8 mouse cellular contexts compared by ENCODE assay signal in genomic region chr2:60123911-60124647, GRCm38 (mm10).
DNase-seq lines count a peak whose midpoint lies in the region; ATAC-seq and TF ChIP-seq lines count a peak whose summit lies in the region.

No protein-coding gene starts in this region.

- no peaks in the 10 kb centered on the region for H3K27me3 ChIP-seq in embryonic facial prominence, embryonic 11.5 days (ENCODE audit: control insufficient read depth, insufficient read depth, low read length)
- no peaks in the 10 kb centered on the region for H3K27me3 ChIP-seq in intestine, embryonic 15.5 days (replicated peaks)
- no peaks in the 10 kb centered on the region for H3K27me3 ChIP-seq in neural tube, embryonic 14.5 days (ENCODE audit: control insufficient read depth, insufficient read depth, low read length)

- no peak for TF ChIP-seq CTCF in lung, adult 2 months (IDR thresholded peaks at IDR 0.05; ENCODE audit: insufficient read depth, low read length)

- no peaks in the 10 kb centered on the region for H3K9me3 ChIP-seq in embryonic facial prominence, embryonic 11.5 days (replicated peaks; ENCODE audit: control insufficient read depth, low read length)
- H3K9me3 ChIP-seq in intestine, embryonic 15.5 days, result no peaks in the 10 kb centered on the region
- no peaks in the 10 kb centered on the region for H3K9me3 ChIP-seq in neural tube, embryonic 14.5 days (ENCODE audit: control insufficient read depth, low read length)

- H3K9ac ChIP-seq in embryonic facial prominence, embryonic 11.5 days (replicated peaks; ENCODE audit: low read length), result peak overlapping the region; percentile 99
- H3K9ac ChIP-seq in intestine, embryonic 15.5 days, result peak overlapping the region; percentile 99
- H3K9ac ChIP-seq in neural tube, embryonic 14.5 days (replicated peaks; ENCODE audit: low read depth, low read length), result peak overlapping the region; percentile 99

- no peaks in the 10 kb centered on the region for H3K36me3 ChIP-seq in embryonic facial prominence, embryonic 11.5 days (replicated peaks; ENCODE audit: control insufficient read depth, insufficient read depth, low read depth, low read length)
- H3K36me3 ChIP-seq in intestine, embryonic 15.5 days, result no peaks in the 10 kb centered on the region
- H3K36me3 ChIP-seq in neural tube, embryonic 14.5 days (ENCODE audit: control insufficient read depth, insufficient read depth, low read length), result no peaks in the 10 kb centered on the region

- no peak for DNase-seq in lung, adult 2 months
- no peak for DNase-seq in lung, postnatal 10 days
- no peak for DNase-seq in embryonic facial prominence, embryonic 11.5 days (ENCODE audit: low spot score)
- DNase-seq in cerebellum, adult 18-20 months, result no peak
- no peak for DNase-seq in cerebellum, postnatal 10 days
- no peak for DNase-seq in gastrocnemius, adult 8-10 months (ENCODE audit: low spot score in 2 of 2)

- TF ChIP-seq POLR2A in lung, adult 2 months (IDR thresholded peaks at IDR 0.05; ENCODE audit: borderline replicate concordance, extremely low read depth, low read depth, low read length), result no peak

- peak overlapping the region; percentile 94 for H3K27ac ChIP-seq in embryonic facial prominence, embryonic 11.5 days (replicated peaks; ENCODE audit: low read depth, low read length)
- H3K27ac ChIP-seq in intestine, embryonic 15.5 days, result peak overlapping the region; percentile 100
- peak overlapping the region; percentile 99 for H3K27ac ChIP-seq in neural tube, embryonic 14.5 days (ENCODE audit: low read depth, low read length)

- H3K4me2 ChIP-seq in embryonic facial prominence, embryonic 11.5 days (ENCODE audit: low read depth, low read length), result peak overlapping the region; percentile 35
- peak overlapping the region; percentile 51 for H3K4me2 ChIP-seq in intestine, embryonic 15.5 days (replicated peaks)
- H3K4me2 ChIP-seq in neural tube, embryonic 14.5 days (ENCODE audit: low read depth, low read length), result peak overlapping the region; percentile 38

- peak overlapping the region; percentile 68 for H3K4me3 ChIP-seq in lung, adult 2 months (replicated peaks; ENCODE audit: extremely low read depth, low read depth, low read length)
- H3K4me3 ChIP-seq in embryonic facial prominence, embryonic 11.5 days (ENCODE audit: low read depth, low read length), result peak overlapping the region; percentile 84
- H3K4me3 ChIP-seq in intestine, embryonic 15.5 days (replicated peaks), result peak overlapping the region; percentile 91
- H3K4me3 ChIP-seq in neural tube, embryonic 14.5 days (ENCODE audit: low read depth, low read length), result peak overlapping the region; percentile 89

- 1% methylated on average over 13 of the region's 13 CpGs for WGBS in lung, adult 2 months
- 7% methylated on average over 13 of the region's 13 CpGs for WGBS in embryonic facial prominence, embryonic 11.5 days
- 4% methylated on average over 13 of the region's 13 CpGs for WGBS in intestine, embryonic 15.5 days
- 5% methylated on average over 13 of the region's 13 CpGs for WGBS in neural tube, embryonic 14.5 days

- H3K4me1 ChIP-seq in lung, adult 2 months (ENCODE audit: control insufficient read depth, insufficient read depth, low read length), result peaks cover 6% of the 10 kb centered on the region
- no peaks in the 10 kb centered on the region for H3K4me1 ChIP-seq in embryonic facial prominence, embryonic 11.5 days (ENCODE audit: control insufficient read depth, insufficient read depth, low read length)
- peaks cover 15% of the 10 kb centered on the region for H3K4me1 ChIP-seq in intestine, embryonic 15.5 days (replicated peaks)
- H3K4me1 ChIP-seq in neural tube, embryonic 14.5 days (ENCODE audit: control insufficient read depth, insufficient read depth, low read length), result peaks cover 14% of the 10 kb centered on the region; the same call in 1 of the 2 replicates

- ATAC-seq in embryonic facial prominence, embryonic 11.5 days (replicated peaks; ENCODE audit: insufficient number of reproducible peaks, low FRiP score, low TSS enrichment, low read depth), result no peak
- no peak for ATAC-seq in intestine, embryonic 15.5 days
- no peak for ATAC-seq in neural tube, embryonic 14.5 days (ENCODE audit: low read depth)
